Mouse (Mus musculus) frontal cortex, adult (tissue): Measurements from ENCODE around the gene Pemt.

Experiments
- ATAC-seq: cut with Nextera tagmentation; 2 replicates; pipeline ENCODE4 v1.9.2; 2017; ENCODE audit warnings: mild to moderate bottlenecking, moderate library complexity, mixed read lengths; ENCODE audit not compliant: low TSS enrichment

Gene Pemt

GRCm38 (mm10) chr11:60046058-60046735 is at the start of gene Pemt:
Pemt (minus strand) TSS chr11:60046489.
- ATAC-seq, result peak; percentile 97

DNA sequence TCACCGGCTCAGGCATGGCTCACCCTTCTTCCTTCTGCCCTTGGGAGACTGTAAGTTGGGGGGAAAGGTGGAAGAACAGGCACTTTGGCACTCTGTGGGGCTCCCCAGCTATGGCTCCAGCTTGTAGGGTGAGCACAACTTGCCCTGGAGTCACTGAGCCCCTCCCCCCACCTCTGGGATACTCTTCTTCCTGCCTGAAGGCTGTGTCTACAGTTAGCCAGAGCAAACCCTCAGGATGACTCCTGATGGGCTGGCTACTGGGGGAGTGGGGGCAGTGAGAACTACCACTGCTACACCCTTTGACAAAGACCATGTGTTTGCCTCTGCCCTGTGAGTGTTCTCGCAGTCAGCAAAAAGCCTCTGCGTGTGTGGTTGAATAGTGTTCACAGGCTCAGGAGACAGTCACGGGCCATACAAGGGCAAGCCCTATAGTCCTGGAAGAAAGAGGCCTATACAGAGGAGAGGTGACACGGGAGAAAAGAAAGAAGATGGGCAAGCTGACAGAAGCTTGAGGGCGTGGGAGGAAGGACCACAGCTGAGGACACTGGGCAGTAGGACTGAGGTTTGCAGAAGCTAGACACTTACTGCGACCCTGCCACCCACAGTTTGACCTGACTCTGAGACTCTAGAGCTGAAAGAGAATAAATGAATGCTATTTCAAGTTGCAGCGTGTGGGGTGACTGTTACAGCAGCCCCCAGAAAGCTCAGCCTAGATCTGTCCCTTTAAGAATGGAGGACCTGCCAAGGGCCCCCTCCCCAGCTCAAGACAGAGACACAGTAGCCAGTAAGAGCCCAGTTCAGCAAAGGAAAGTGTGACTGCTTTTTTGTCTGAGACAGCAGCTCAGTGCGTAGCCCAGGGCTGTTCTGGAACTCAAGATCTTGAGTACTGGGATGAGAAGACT is 48.9 kb upstream of the Pemt start:
- ATAC-seq, result no peak

GRCm38 (mm10) chr11:60093984-60094587 is 47.8 kb upstream of the Pemt start:
- ATAC-seq, result no peak

GRCm38 (mm10) chr11:60093227-60093626 is 46.9 kb upstream of the Pemt start:
- ATAC-seq, result no peak

DNA sequence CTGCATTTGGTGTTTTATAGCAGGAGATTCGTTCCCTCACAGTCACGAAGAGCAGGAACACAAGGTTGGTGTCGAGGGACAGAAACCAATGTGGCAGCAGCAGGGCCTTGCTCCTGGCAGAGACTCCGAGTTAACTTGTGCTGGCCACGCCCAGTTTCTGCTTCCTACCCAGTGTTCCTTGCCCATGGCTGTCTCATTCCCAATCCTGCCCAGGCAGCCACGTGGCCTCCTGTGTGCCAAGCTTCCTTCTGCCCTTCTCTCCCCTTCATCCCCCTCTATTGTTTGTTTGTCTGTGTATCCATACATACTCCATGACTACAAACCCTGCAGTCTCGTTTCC is 45.1 kb upstream of the Pemt start:
- 0 out of 2 replicates have a peak, but pooled peaks have one; percentile 11 for ATAC-seq

DNA sequence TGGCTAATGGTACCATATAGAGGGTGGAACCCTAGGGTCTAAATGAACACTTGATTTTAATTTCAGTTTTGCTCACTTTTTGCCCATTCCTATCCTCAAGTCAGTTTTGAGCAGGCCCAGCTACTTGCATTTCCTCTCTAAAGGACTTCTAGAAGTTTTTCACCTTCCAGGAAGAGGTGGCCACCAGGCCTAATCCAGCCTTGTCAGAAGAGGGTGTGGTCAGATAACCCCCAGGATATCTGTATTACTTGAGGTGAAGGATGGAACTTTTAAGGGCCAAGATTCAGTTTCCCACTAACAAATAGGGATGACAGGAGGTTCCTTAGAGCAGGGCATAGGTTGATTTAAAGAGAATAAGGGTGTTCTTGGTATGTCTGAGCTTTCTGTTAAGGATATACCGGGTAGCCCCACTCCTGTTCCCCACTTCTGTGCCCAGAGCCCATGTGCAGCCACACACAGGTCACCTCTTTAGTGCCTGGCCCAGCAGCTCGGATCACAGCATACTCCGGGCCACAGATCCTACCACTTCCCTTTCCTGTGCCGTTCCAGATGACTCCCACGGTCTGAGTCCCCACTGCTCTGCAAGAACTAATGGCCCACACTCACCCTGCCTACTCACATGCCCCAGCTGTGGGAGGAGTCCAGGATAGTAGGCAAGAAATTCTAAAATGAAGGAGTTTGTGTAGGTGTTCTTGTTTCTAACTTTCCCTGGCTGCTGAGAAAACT is 44.6 kb upstream of the Pemt start:
- ATAC-seq, result peak; percentile 35; the same call in 1 of the 2 replicates

DNA sequence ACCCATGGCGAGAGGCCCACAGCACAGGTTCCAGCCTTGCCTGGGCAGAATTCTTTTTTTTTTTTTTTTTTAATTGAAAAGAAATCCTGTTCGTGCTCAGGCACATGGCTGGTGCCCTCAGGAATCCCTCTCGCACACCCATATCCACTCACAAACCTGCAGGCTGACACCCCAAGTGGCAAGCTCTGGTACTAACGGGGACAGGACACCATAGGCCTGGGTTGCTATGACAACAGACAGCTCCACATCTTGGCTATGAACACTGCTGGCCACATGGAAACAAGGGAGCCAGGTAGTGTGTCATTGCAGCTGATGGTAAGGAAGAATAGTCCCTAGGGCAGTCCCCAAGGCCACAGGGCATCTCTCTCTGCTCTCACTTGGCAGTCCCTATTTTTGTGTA is 42.7 kb upstream of the Pemt start:
- ATAC-seq, result peak; percentile 81

GRCm38 (mm10) chr11:60086676-60087075 is 40.4 kb upstream of the Pemt start:
- ATAC-seq, result no peak

DNA sequence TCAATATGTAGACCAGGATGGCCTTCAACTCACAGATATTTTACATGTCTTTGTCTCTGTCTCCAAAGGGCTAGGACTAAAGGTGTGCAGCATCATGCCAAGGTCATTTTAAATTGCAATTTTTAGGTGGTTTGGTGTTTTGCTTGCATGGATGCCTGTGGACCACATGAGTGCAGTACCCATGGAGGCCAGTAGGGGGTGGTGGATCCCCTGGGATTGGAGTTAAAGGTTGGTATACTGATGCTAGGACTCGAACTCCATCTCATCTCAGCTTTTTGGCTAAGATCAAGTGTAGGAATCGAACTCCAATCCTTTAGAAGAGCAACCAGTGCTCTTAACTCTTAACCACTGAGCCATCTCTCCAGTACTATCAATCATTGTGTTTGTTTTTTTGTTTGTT is 38.3 kb upstream of the Pemt start:
- no peak for ATAC-seq

GRCm38 (mm10) chr11:60076790-60077189 is 30.5 kb upstream of the Pemt start:
- ATAC-seq, result peak; percentile 79; the same call in 1 of the 2 replicates

DNA sequence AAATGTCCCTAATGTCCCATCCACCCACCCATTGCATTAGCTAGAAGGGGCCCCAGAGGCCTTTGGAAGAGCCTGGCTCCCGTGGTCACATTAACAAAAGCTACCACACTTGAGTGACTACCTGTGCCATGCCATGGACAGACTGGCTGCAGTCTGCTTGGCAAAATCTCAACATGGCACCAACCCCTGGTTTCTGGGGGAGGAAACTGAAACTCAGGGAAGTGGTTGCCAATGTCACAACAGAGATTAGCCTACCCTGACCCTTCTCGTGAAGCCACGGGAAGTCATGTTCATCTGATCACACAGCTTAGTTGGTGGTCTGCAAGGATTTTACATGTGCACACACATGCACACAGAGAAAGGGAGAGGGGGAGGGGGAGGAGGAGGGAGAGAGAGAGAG is 29.9 kb upstream of the Pemt start:
- ATAC-seq, result no peak

DNA sequence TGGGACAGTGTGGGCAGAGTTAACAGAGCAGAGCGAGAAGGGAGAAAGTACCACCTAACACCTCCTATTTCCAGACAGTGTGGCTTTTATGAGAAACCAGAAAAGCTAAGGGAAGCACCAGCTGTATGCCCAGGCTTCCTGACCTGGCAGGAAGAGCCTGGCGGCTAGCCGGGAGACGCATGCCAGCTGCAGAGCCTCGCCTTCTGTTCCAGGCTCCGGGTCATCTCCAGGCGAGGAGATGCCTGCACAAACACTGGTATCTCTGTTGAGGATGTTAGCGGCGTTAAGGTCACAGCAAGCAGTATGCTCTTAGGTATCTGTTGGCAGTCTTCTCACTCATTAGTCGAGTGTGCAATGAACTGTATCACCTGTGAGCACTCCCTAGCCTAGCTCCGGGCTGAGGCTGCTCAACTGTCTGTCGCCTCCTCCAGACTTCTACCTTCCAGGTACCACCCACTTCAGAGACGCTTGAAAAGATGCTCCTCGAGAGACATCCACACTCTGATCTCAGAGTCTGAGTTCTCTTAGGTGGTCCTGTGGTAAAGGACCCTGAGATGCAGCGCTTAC is 27.7 kb upstream of the Pemt start:
- ATAC-seq, result peak; percentile 60

- no peak for ATAC-seq
These were observed 26.8 kb upstream of the Pemt start for GRCm38 (mm10) chr11:60073121-60073520.

- no peak for ATAC-seq
These were observed 24.9 kb upstream of the Pemt start for GRCm38 (mm10) chr11:60071221-60071620.

DNA sequence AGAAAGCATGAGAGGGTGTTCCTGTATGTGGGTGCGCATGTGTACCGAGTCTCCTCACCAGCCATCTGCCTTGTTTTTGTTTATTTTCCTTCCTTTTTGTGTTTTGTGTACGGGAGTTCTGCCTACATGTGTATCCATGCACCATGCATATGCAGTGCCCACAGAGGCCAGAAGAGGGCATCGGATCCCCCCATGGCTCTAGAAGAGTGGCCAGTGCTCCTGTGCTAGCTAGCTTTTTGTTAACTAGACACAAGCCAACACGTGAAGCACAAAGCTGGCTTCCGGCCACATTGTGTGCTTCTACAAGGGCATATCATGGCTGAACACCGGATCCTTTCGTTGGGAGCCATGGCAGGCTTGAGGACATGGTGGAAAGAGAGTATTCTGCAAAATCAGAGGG is 24.3 kb upstream of the Pemt start:
- ATAC-seq, result peak; percentile 55; the same call in 1 of the 2 replicates

DNA sequence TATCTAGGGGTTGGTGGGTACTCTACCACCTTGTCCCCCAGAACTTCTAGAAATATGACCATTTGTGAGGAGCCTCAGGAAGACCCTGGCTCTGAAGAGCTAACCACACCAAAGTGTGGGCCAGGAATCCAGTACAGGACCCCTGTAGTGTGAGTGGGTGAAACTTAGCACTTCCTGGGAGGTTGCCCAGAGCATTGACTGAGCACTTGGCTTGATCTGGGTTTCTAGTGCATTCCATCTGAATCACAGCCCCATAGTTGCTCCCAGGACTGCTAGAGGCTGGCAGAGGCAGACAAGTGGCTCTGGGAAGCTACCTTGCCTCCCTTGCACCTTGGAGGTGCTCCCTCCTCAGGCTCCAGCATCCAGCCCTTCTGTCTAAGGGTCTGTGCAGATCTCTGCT is 22.3 kb upstream of the Pemt start:
- no peak for ATAC-seq

GRCm38 (mm10) chr11:60067646-60068045 is 21.4 kb upstream of the Pemt start:
- no peak for ATAC-seq

DNA sequence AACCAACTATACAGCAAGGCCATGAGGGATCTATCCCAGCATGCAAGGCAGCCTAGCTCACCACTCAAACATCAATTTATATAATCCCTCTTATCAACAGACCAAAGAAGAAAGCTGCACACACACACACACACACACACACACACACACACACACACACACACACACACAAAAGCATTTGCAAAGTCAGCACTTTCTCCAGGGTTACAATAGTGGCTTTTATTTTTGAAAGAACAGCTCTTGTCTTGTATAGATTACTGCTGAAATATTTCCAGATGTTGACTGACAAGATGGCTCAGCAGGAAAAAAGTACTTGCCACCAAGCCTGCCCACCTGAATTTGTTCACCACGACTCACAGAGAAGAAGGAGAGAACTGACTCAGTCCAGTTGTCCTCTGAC is 19.0 kb upstream of the Pemt start:
- no peak for ATAC-seq

GRCm38 (mm10) chr11:60061504-60062006 is 15.3 kb upstream of the Pemt start:
- ATAC-seq, result no peak

- no peak for ATAC-seq
These were observed 13.7 kb upstream of the Pemt start for GRCm38 (mm10) chr11:60060026-60060425.

DNA sequence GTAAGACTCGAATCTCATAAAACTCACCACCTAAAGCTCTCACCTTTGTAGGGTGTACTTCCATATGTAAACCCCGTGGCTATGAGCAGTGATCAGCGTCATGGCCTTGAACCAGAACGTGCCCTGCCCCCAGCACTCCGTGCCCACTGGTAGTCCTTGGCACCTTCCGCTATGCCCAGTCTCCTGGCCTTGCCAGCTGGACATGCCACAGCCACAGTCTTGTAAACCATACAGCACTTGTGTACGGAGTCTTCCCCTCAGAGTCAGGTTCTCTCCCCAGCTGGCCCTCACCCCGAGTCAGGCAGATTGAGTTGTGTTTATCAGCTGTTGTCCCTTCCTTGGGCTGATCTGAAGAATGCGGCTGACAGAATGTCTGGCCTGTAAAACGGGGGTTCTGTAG is 12.2 kb upstream of the Pemt start:
- ATAC-seq, result no peak

- peak; percentile 93 for ATAC-seq
These were observed 11.7 kb upstream of the Pemt start for GRCm38 (mm10) chr11:60057987-60058386.
